Mouse (Mus musculus): Measurements from ENCODE around the gene Acan.

Acan gene

GRCm38 (mm10) chr7:79053383-79053889 lies at the start of gene Acan:
Gene Acan (plus strand): TSS chr7:79053483.
- DNase-seq (ENCODE audit: low read depth, low spot score) = peak; percentile 33

- DNase-seq (ENCODE audit: low read depth, low spot score) = no peak
These were observed 31.9 kb upstream of the Acan start for GRCm38 (mm10) chr7:79021293-79021905.

- no peak for DNase-seq (ENCODE audit: low read depth, low spot score)
These were observed 24.1 kb upstream of the Acan start for GRCm38 (mm10) chr7:79029138-79029537.

- no peak for DNase-seq (ENCODE audit: low read depth, low spot score)
These were observed 19.5 kb upstream of the Acan start for GRCm38 (mm10) chr7:79033745-79034144.

- DNase-seq (ENCODE audit: low read depth, low spot score) = no peak
These were observed 18.8 kb upstream of the Acan start for GRCm38 (mm10) chr7:79034521-79034920.

GRCm38 (mm10) chr7:79052081-79052480 lies 1.2 kb upstream of the Acan start:
- DNase-seq (ENCODE audit: low read depth, low spot score) = no peak

GRCm38 (mm10) chr7:79052521-79053382 lies 531 bp upstream of the Acan start:
- DNase-seq (ENCODE audit: low read depth, low spot score) = peak; percentile 57

GRCm38 (mm10) chr7:79054111-79054510 lies 828 bp downstream of the Acan start:
- DNase-seq (ENCODE audit: low read depth, low spot score) = no peak

GRCm38 (mm10) chr7:79058546-79058945 lies 5.3 kb downstream of the Acan start:
- peak; percentile 30 for DNase-seq (ENCODE audit: low read depth, low spot score)

- DNase-seq (ENCODE audit: low read depth, low spot score) = no peak
These were observed 14.2 kb downstream of the Acan start for GRCm38 (mm10) chr7:79067466-79067865.

GRCm38 (mm10) chr7:79068231-79068630 lies 14.9 kb downstream of the Acan start:
- no peak for DNase-seq (ENCODE audit: low read depth, low spot score)

GRCm38 (mm10) chr7:79079212-79079611 lies 25.9 kb downstream of the Acan start:
- no peak for DNase-seq (ENCODE audit: low read depth, low spot score)

GRCm38 (mm10) chr7:79080572-79081399 lies 27.5 kb downstream of the Acan start:
- peak; percentile 62 for DNase-seq (ENCODE audit: low read depth, low spot score)

GRCm38 (mm10) chr7:79089111-79089510 lies 35.8 kb downstream of the Acan start:
- DNase-seq (ENCODE audit: low read depth, low spot score) = peak; percentile 73

GRCm38 (mm10) chr7:79096492-79096891 lies 43.2 kb downstream of the Acan start:
- peak; percentile 19 for DNase-seq (ENCODE audit: low read depth, low spot score)

- DNase-seq (ENCODE audit: low read depth, low spot score) = no peak
These were observed 60.6 kb downstream of the Acan start for GRCm38 (mm10) chr7:79113848-79114247.

GRCm38 (mm10) chr7:79123465-79123864 lies 70.2 kb downstream of the Acan start:
- DNase-seq (ENCODE audit: low read depth, low spot score) = no peak

GRCm38 (mm10) chr7:79129883-79130282 lies 76.6 kb downstream of the Acan start:
- DNase-seq (ENCODE audit: low read depth, low spot score) = peak; percentile 41

GRCm38 (mm10) chr7:79130385-79130784 lies 77.1 kb downstream of the Acan start:
- no peak for DNase-seq (ENCODE audit: low read depth, low spot score)

- peak; percentile 28 for DNase-seq (ENCODE audit: low read depth, low spot score)
These were observed 77.7 kb downstream of the Acan start, which contains the start of gene Hapln3 for GRCm38 (mm10) chr7:79130843-79131444. Gene Hapln3 (minus strand): TSS chr7:79131018.

GRCm38 (mm10) chr7:79133391-79133790 lies 80.1 kb downstream of the Acan start:
- DNase-seq (ENCODE audit: low read depth, low spot score) = peak; percentile 60
